In the genomic region with DNA sequence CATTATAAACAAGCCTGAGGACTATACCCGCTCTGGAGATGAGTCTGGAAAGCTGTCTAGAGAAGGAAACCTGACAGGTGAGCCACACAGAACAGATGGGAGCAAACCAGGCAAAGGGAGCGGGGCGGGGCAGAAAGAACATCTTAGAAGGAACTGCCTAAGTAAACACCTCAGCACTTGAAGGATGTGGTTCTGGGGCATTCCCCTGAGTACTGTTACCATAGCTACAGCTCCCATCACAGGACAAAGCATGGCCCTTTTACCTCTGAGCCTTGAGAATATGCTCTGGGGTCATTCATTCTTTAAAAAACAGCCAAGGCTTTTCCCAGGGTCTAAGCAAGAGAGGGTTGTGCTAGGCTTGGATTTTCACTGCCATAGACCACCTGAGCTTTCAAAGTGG, we compare ENCODE assay signal across 22 mouse cellular contexts.
DNase-seq lines count a peak whose midpoint lies in the region; ATAC-seq and TF ChIP-seq lines count a peak whose summit lies in the region.
"Had no signal": no experiment of that assay in that cellular context is flagged by ENCODE, and none has a peak within 500 bp of the region (broad histone marks: within the 10 kb centered on the region; RNA-seq: fewer than 3 reads in every experiment).

No protein-coding gene starts in this region.

- no peaks in the 10 kb centered on the region for H3K9me3 ChIP-seq in CH12.LX (replicated peaks; ENCODE audit: low read length)
- no peaks in the 10 kb centered on the region for H3K9me3 ChIP-seq in intestine, embryonic 15.5 days
- H3K9me3 ChIP-seq: embryonic facial prominence, embryonic 12.5 days; forebrain, embryonic 12.5 days; heart, embryonic 15.5 days; limb, embryonic 13.5 days; liver, embryonic 12.5 days; neural tube, embryonic 12.5 days; stomach, embryonic 15.5 days had no signal

- no peaks in the 10 kb centered on the region for H3K79me2 ChIP-seq in CH12.LX (replicated peaks; ENCODE audit: control insufficient read depth, extremely low read depth, insufficient read depth, poor library complexity, severe bottlenecking)

- no peak overlapping the region for H3K4me3 ChIP-seq in CH12.LX (replicated peaks in 1 of 3; ENCODE audit: low read depth in 2 of 3, low read length in 2 of 3, poor library complexity in 1 of 3)
- no peak overlapping the region for H3K4me3 ChIP-seq in intestine, embryonic 15.5 days (replicated peaks)
- H3K4me3 ChIP-seq: embryonic facial prominence, embryonic 12.5 days; forebrain, embryonic 12.5 days; heart, embryonic 15.5 days; limb, embryonic 13.5 days; liver, embryonic 12.5 days; neural tube, embryonic 12.5 days; stomach, embryonic 15.5 days had no signal

- in situ Hi-C loops in CH12.LX (cut with MboI; ENCODE audit: low pct_ligation_motif_present, low pct_unique_long_range_greater_than_20kb, low sequenced_read_pairs), result loop anchor here (10.0 to 25.0 kb wide), 2 partner anchors 333 to 1359 kb away; partner anchors contain the start of genes Amigo2, Pced1b and Tuba1b

- WGBS in intestine, embryonic 15.5 days, result 73% methylated on average over 3 of the region's 3 CpGs

- no peak for TF ChIP-seq CTCF in CH12.LX (conservative IDR thresholded peaks at IDR 0.05 in 1 of 2, IDR thresholded peaks at IDR 0.05 in 1 of 2; ENCODE audit: low read depth in 2 of 2, low read length in 2 of 2)

- TF ChIP-seq EP300 in CH12.LX (IDR thresholded peaks at IDR 0.05; ENCODE audit: low read length), result no peak

- no peak for TF ChIP-seq RAD21 in CH12.LX (IDR thresholded peaks at IDR 0.05; ENCODE audit: low read depth, low read length)

- no peak for ATAC-seq in intestine, embryonic 15.5 days
- ATAC-seq: intestine, postnatal 0 days; liver, embryonic 12.5 days had no signal

- no peak overlapping the region for H3K9ac ChIP-seq in CH12.LX (ENCODE audit: insufficient read depth, low read depth)
- H3K9ac ChIP-seq in intestine, embryonic 15.5 days, result no peak overlapping the region
- H3K9ac ChIP-seq: embryonic facial prominence, embryonic 12.5 days; forebrain, embryonic 12.5 days; heart, embryonic 15.5 days; hindbrain, embryonic 14.5 days; limb, embryonic 13.5 days; liver, embryonic 12.5 days; neural tube, embryonic 12.5 days; stomach, embryonic 15.5 days had no signal

- no peak for TF ChIP-seq POLR2A in CH12.LX (IDR thresholded peaks at IDR 0.05; ENCODE audit: low read depth, low read length)

- dilution Hi-C loops in CH12.LX (cut with MboI; ENCODE audit: extremely low pct_ligation_motif_present, extremely low pct_unique_long_range_greater_than_20kb, low sequenced_read_pairs), result no loop called here

- no peaks in the 10 kb centered on the region for H3K36me3 ChIP-seq in CH12.LX (replicated peaks in 1 of 2; ENCODE audit: control insufficient read depth in 1 of 2, insufficient read depth in 1 of 2, low read length in 1 of 2)
- H3K36me3 ChIP-seq in intestine, embryonic 15.5 days, result no peaks in the 10 kb centered on the region
- H3K36me3 ChIP-seq: embryonic facial prominence, embryonic 12.5 days; forebrain, embryonic 12.5 days; heart, embryonic 15.5 days; limb, embryonic 13.5 days; liver, embryonic 12.5 days; neural tube, embryonic 12.5 days; stomach, embryonic 15.5 days had no signal

- no peak overlapping the region for H3K4me2 ChIP-seq in CH12.LX (ENCODE audit: insufficient read depth, low read depth, poor library complexity, severe bottlenecking)
- no peak overlapping the region for H3K4me2 ChIP-seq in intestine, embryonic 15.5 days (replicated peaks)
- H3K4me2 ChIP-seq: embryonic facial prominence, embryonic 12.5 days; forebrain, embryonic 12.5 days; heart, embryonic 15.5 days; hindbrain, embryonic 14.5 days; limb, embryonic 13.5 days; liver, embryonic 12.5 days; neural tube, embryonic 12.5 days; stomach, embryonic 15.5 days had no signal

- H3K27ac ChIP-seq in CH12.LX (ENCODE audit: insufficient read depth, low read depth), result no peak overlapping the region
- no peak overlapping the region for H3K27ac ChIP-seq in intestine, embryonic 15.5 days
- H3K27ac ChIP-seq: embryonic facial prominence, embryonic 12.5 days; forebrain, embryonic 12.5 days; heart, embryonic 15.5 days; hindbrain, embryonic 14.5 days; limb, embryonic 13.5 days; liver, embryonic 12.5 days; neural tube, embryonic 12.5 days; stomach, embryonic 15.5 days had no signal

- peaks cover 9 to 53% of the 10 kb centered on the region in 2 experiments; a peak in 3 of 4 replicates for H3K4me1 ChIP-seq in CH12.LX (ENCODE audit: control insufficient read depth in 1 of 2, insufficient read depth in 2 of 2)
- no peaks in the 10 kb centered on the region for H3K4me1 ChIP-seq in intestine, embryonic 15.5 days (replicated peaks)

- peak; percentile 38 for DNase-seq in lung, postnatal 36 days
- DNase-seq in lung, postnatal 10 days, result no peak
- peak; percentile 45 to 53 for DNase-seq in B cell, adult 2 months
- DNase-seq in CH12.LX (ENCODE audit: extremely low read depth), result peak; percentile 89
- peak; percentile 87 for DNase-seq in naive thymus-derived CD4-positive, alpha-beta T cell, adult 2 months (ENCODE audit: low read depth)
- DNase-seq in cerebellum, postnatal 25 days, result no peak
- DNase-seq in layer of hippocampus, adult 18-20 months (ENCODE audit: low spot score in 2 of 2), result no peak
- DNase-seq: adrenal gland, postnatal 36 days; cerebellum, postnatal 10 days; heart, postnatal 36 days; lung, postnatal 4 days; right cerebral cortex, postnatal 4 days had no signal

- H3K27me3 ChIP-seq in CH12.LX (replicated peaks), result no peaks in the 10 kb centered on the region
- no peaks in the 10 kb centered on the region for H3K27me3 ChIP-seq in intestine, embryonic 15.5 days (replicated peaks)
- H3K27me3 ChIP-seq: embryonic facial prominence, embryonic 12.5 days; forebrain, embryonic 12.5 days; heart, embryonic 15.5 days; limb, embryonic 13.5 days; liver, embryonic 12.5 days; neural tube, embryonic 12.5 days; stomach, embryonic 15.5 days had no signal

TF ChIP-seq in CH12.LX, 34 proteins besides CTCF, POLR2A, EP300 and RAD21:
- TF ChIP-seq MXI1 (IDR thresholded peaks at IDR 0.05; ENCODE audit: low read depth, low read length), result peak; percentile 68; the same call in 1 of the 2 replicates
- TF ChIP-seq MYC (IDR thresholded peaks at IDR 0.05; ENCODE audit: low read depth, low read length), result no peak

Comparison
In these comparisons a context has a peak if more than half of its experiments do, and no peak if none do; other contexts are left out.
1. DNase-seq: peak in lung, postnatal 36 days (single experiment), B cell, adult 2 months (2 of 2), CH12.LX (single experiment) and naive thymus-derived CD4-positive, alpha-beta T cell, adult 2 months (single experiment); none in lung, postnatal 10 days (single experiment), cerebellum, postnatal 25 days (0 of 2) and layer of hippocampus, adult 18-20 months (0 of 2).